Mouse (Mus musculus) G1E (cell line): ENCODE measurements at regions not wholly inside any gene's neighbourhood (a gene's known extent, or its start where the extent isn't known, plus 50 kb on each side); places are given as distances from the start of the nearest gene placed in this dataset.

Experiments used
- ATAC-seq: 2 replicates; pipeline ENCODE4 v1.8.0; 2016; ENCODE audit warnings: mild to moderate bottlenecking; ENCODE audit not compliant: insufficient number of reproducible peaks, poor library complexity, low FRiP score, severe bottlenecking; ENCODE audit errors: extremely low read depth
- DNase-seq: peaks from one replicate; pipeline ENCODE4 v3.0.0; 2012; ENCODE audit warnings: low spot score
- H3K27me3 ChIP-seq: 2 replicates; pipeline ENCODE4 v1.6.1; 2012; ENCODE audit warnings: mild to moderate bottlenecking, low read length, inconsistent platforms; ENCODE audit not compliant: insufficient read depth
- H3K36me3 ChIP-seq: replicated peaks from 2 replicates; pipeline ENCODE3; 2012; ENCODE audit warnings: mild to moderate bottlenecking, inconsistent platforms
- H3K4me1 ChIP-seq: 2 replicates; pipeline ENCODE4 v1.6.1; 2012; ENCODE audit warnings: low read depth, low read length, inconsistent platforms, mixed read lengths; ENCODE audit not compliant: insufficient read depth
- H3K4me3 ChIP-seq: 2 replicates; pipeline ENCODE4 v1.5.1; 2012; ENCODE audit warnings: low read depth, mild to moderate bottlenecking, inconsistent platforms, low read length, moderate library complexity, mixed read lengths
- H3K9me3 ChIP-seq: replicated peaks from 2 replicates; pipeline ENCODE4 v1.6.1; 2012; ENCODE audit warnings: inconsistent platforms
- CTCF ChIP-seq: IDR thresholded peaks from 2 replicates; pipeline ENCODE4 v1.5.1; 2012; ENCODE audit warnings: low read depth, low read length, inconsistent platforms, mixed read lengths
- GATA1 ChIP-seq: IDR thresholded peaks from 2 replicates; pipeline ENCODE4 v1.6.1; 2012; ENCODE audit warnings: borderline replicate concordance, low read length, inconsistent platforms, mixed read lengths
- GATA2 ChIP-seq: IDR thresholded peaks from 2 replicates; pipeline ENCODE4 v1.6.1; 2012; ENCODE audit warnings: low read depth, low read length, inconsistent platforms, borderline replicate concordance
- POLR2AphosphoS5 ChIP-seq: IDR thresholded peaks from 2 replicates; pipeline ENCODE4 v1.6.1; 2012; ENCODE audit warnings: low read depth, low read length, inconsistent platforms; ENCODE audit not compliant: insufficient replicate concordance
- TAL1 ChIP-seq: conservative IDR thresholded peaks from 2 replicates; pipeline ENCODE4 v1.6.1; 2012; ENCODE audit warnings: low read depth, low read length, inconsistent platforms, mixed read lengths

GRCm38 (mm10) chr14:25318909-25319308 lies 140.1 kb upstream of the Zmiz1 start:
- no peaks in the 10 kb centered on the region for H3K4me1 ChIP-seq
- H3K4me3 ChIP-seq = no peak overlapping the region
- H3K36me3 ChIP-seq = no peaks in the 10 kb centered on the region
- DNase-seq = no peak
- ATAC-seq = no peak
- peaks cover 81% of the 10 kb centered on the region for H3K9me3 ChIP-seq
- no peaks in the 10 kb centered on the region; the same call in 1 of the 2 replicates for H3K27me3 ChIP-seq
- TF ChIP-seq CTCF = no peak
- TF ChIP-seq POLR2AphosphoS5 = no peak
- no peak for TF ChIP-seq GATA2
- TF ChIP-seq GATA1 = no peak
- no peak for TF ChIP-seq TAL1

- Histone ChIP-seq H3K27me3 (no peaks in the 10 kb centered on the region; the same call in 1 of the 2 replicates), H3K4me3 (no peak overlapping the region), H3K9me3 (peaks cover 85% of the 10 kb centered on the region), H3K4me1 (no peaks in the 10 kb centered on the region), H3K36me3 (no peaks in the 10 kb centered on the region)
- no peak for DNase-seq
- ATAC-seq = no peak
- TF ChIP-seq CTCF (no peak), GATA1 (no peak), POLR2AphosphoS5 (no peak), GATA2 (no peak)
Observed at GRCm38 (mm10) chr14:25320141-25320540, 138.8 kb upstream of the Zmiz1 start.

- Histone ChIP-seq H3K36me3 (no peaks in the 10 kb centered on the region), H3K9me3 (peaks cover 75% of the 10 kb centered on the region), H3K4me3 (peak overlapping the region; percentile 41; the same call in 1 of the 2 replicates), H3K4me1 (no peaks in the 10 kb centered on the region), H3K27me3 (no peaks in the 10 kb centered on the region; the same call in 1 of the 2 replicates)
- ATAC-seq = no peak
- no peak for TF ChIP-seq GATA2
- DNase-seq = no peak
Observed at GRCm38 (mm10) chr14:25323542-25324484, 135.2 kb upstream of the Zmiz1 start.

GRCm38 (mm10) chr14:25325887-25326286 lies 133.1 kb upstream of the Zmiz1 start:
- no peak for DNase-seq

GRCm38 (mm10) chr14:25328230-25328629 lies 130.8 kb upstream of the Zmiz1 start:
- TF ChIP-seq POLR2AphosphoS5 (no peak), CTCF (no peak), TAL1 (no peak), GATA1 (no peak), GATA2 (no peak)
- DNase-seq (no peak), ATAC-seq (no peak)
- H3K4me3 ChIP-seq = no peak overlapping the region
- H3K36me3 ChIP-seq = no peaks in the 10 kb centered on the region
- H3K4me1 ChIP-seq = no peaks in the 10 kb centered on the region
- H3K27me3 ChIP-seq = no peaks in the 10 kb centered on the region; the same call in 1 of the 2 replicates
- H3K9me3 ChIP-seq = peaks cover 61% of the 10 kb centered on the region

More at GRCm38 (mm10) chr14:25325887-25326286, 133.1 kb upstream of the Zmiz1 start:
- Histone ChIP-seq H3K9me3 (peaks cover 59% of the 10 kb centered on the region), H3K4me1 (no peaks in the 10 kb centered on the region), H3K27me3 (no peaks in the 10 kb centered on the region; the same call in 1 of the 2 replicates), H3K36me3 (no peaks in the 10 kb centered on the region), H3K4me3 (no peak overlapping the region)
- TF ChIP-seq TAL1 (no peak), CTCF (no peak), GATA2 (no peak), POLR2AphosphoS5 (no peak), GATA1 (no peak)
- no peak for ATAC-seq

GRCm38 (mm10) chr14:25334186-25334585 lies 124.8 kb upstream of the Zmiz1 start:
- TF ChIP-seq GATA2 = no peak
- no peak for TF ChIP-seq GATA1
- no peak for TF ChIP-seq CTCF
- TF ChIP-seq TAL1 = no peak
- no peak for TF ChIP-seq POLR2AphosphoS5
- ATAC-seq (no peak), DNase-seq (no peak)
- peaks cover 43% of the 10 kb centered on the region for H3K9me3 ChIP-seq
- no peak overlapping the region for H3K4me3 ChIP-seq
- H3K36me3 ChIP-seq = no peaks in the 10 kb centered on the region
- no peaks in the 10 kb centered on the region for H3K27me3 ChIP-seq
- H3K4me1 ChIP-seq = no peaks in the 10 kb centered on the region
